Mouse (Mus musculus): ENCODE measurements around the gene Plcb1.

The Plcb1 gene

GRCm38 (mm10) chr2:134920611-134921280 lies 134.9 kb downstream of the Plcb1 start:
- TF ChIP-seq GATA4 (IDR thresholded peaks at IDR 0.05; ENCODE audit: insufficient replicate concordance, low read length): peak; percentile 70; the same call in 1 of the 2 replicates

GRCm38 (mm10) chr2:134922636-134923375 lies 136.9 kb downstream of the Plcb1 start:
- no peak for TF ChIP-seq GATA4 (IDR thresholded peaks at IDR 0.05; ENCODE audit: insufficient replicate concordance, low read length)

GRCm38 (mm10) chr2:134924143-134924655 lies 138.3 kb downstream of the Plcb1 start:
- no peak for TF ChIP-seq GATA4 (IDR thresholded peaks at IDR 0.05; ENCODE audit: insufficient replicate concordance, low read length)

- TF ChIP-seq GATA4 (IDR thresholded peaks at IDR 0.05; ENCODE audit: insufficient replicate concordance, low read length): no peak
Observed at GRCm38 (mm10) chr2:134926266-134926665, 140.4 kb downstream of the Plcb1 start.

GRCm38 (mm10) chr2:134927072-134927471 lies 141.2 kb downstream of the Plcb1 start:
- no peak for TF ChIP-seq GATA4 (IDR thresholded peaks at IDR 0.05; ENCODE audit: insufficient replicate concordance, low read length)

GRCm38 (mm10) chr2:134929452-134929851 lies 143.6 kb downstream of the Plcb1 start:
- no peak for TF ChIP-seq GATA4 (IDR thresholded peaks at IDR 0.05; ENCODE audit: insufficient replicate concordance, low read length)

- TF ChIP-seq GATA4 (IDR thresholded peaks at IDR 0.05; ENCODE audit: insufficient replicate concordance, low read length): no peak
Observed at GRCm38 (mm10) chr2:134930961-134931360, 145.1 kb downstream of the Plcb1 start.

GRCm38 (mm10) chr2:134931756-134932421 lies 146.0 kb downstream of the Plcb1 start:
- TF ChIP-seq GATA4 (IDR thresholded peaks at IDR 0.05; ENCODE audit: insufficient replicate concordance, low read length): no peak

- no peak for TF ChIP-seq GATA4 (IDR thresholded peaks at IDR 0.05; ENCODE audit: insufficient replicate concordance, low read length)
Observed at GRCm38 (mm10) chr2:134935469-134935868, 149.6 kb downstream of the Plcb1 start.

GRCm38 (mm10) chr2:134935970-134936649 lies 150.2 kb downstream of the Plcb1 start:
- TF ChIP-seq GATA4 (IDR thresholded peaks at IDR 0.05; ENCODE audit: insufficient replicate concordance, low read length): no peak

GRCm38 (mm10) chr2:134937666-134938065 lies 151.8 kb downstream of the Plcb1 start:
- no peak for TF ChIP-seq GATA4 (IDR thresholded peaks at IDR 0.05; ENCODE audit: insufficient replicate concordance, low read length)

GRCm38 (mm10) chr2:134942039-134942438 lies 156.2 kb downstream of the Plcb1 start:
- no peak for TF ChIP-seq GATA4 (IDR thresholded peaks at IDR 0.05; ENCODE audit: insufficient replicate concordance, low read length)

GRCm38 (mm10) chr2:134942919-134943318 lies 157.1 kb downstream of the Plcb1 start:
- no peak for TF ChIP-seq GATA4 (IDR thresholded peaks at IDR 0.05; ENCODE audit: insufficient replicate concordance, low read length)

GRCm38 (mm10) chr2:134946331-134946730 lies 160.5 kb downstream of the Plcb1 start:
- TF ChIP-seq GATA4 (IDR thresholded peaks at IDR 0.05; ENCODE audit: insufficient replicate concordance, low read length): no peak

GRCm38 (mm10) chr2:134946911-134947310 lies 161.0 kb downstream of the Plcb1 start:
- no peak for TF ChIP-seq GATA4 (IDR thresholded peaks at IDR 0.05; ENCODE audit: insufficient replicate concordance, low read length)
